Mouse (Mus musculus): Measurements from ENCODE around the gene Ryr1. TPM values are rescaled to one million over a fixed set of nuclear protein-coding genes. Genes with fewer than 3 reads are reported as not detected.

The Ryr1 gene
- polyA plus RNA-seq, 1 experiment: 0.05 TPM

GRCm38 (mm10) chr7:29044302-29044701 is 80.7 kb downstream of the Ryr1 start:
- 69% methylated on average over 9 of the region's 9 CpGs for WGBS
- Histone ChIP-seq H3K4me3 (ENCODE audit: low read depth, low read length) (no peak overlapping the region), H3K36me3 (ENCODE audit: control insufficient read depth, insufficient read depth, low read length) (no peaks in the 10 kb centered on the region), H3K4me1 (ENCODE audit: control insufficient read depth, insufficient read depth, insufficient read length, low read length) (peaks cover 3% of the 10 kb centered on the region), H3K27ac (ENCODE audit: insufficient read depth, low read depth, low read length) (no peak overlapping the region), H3K27me3 (ENCODE audit: control insufficient read depth, insufficient read depth, low read length) (peaks cover 8% of the 10 kb centered on the region)
- TF ChIP-seq POLR2A (IDR thresholded peaks at IDR 0.05; ENCODE audit: low read depth, low read length) (no peak), CTCF (IDR thresholded peaks at IDR 0.05; ENCODE audit: extremely low read depth, insufficient read length, insufficient replicate concordance, low read depth, low read length) (no peak)

DNA sequence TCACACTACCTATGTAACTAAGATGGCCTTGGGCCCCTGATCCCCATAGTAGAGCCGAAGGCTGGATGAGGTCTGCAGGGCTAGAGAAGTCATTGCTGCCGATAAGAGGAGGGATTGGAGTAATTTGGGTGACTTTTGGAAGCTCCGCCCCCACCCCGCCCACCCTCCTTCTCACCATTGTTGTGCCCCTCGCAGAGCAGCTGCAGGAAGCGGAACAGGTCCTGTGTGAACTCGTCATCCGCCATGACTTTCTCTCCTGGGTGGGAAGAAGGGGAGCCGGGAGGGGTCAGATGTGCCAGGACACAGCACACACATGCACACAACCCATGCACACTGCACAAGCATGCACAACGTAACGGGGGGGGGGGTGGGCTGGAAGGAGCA is 81.3 kb downstream of the Ryr1 start:
- Histone ChIP-seq H3K27ac (ENCODE audit: insufficient read depth, low read depth, low read length) (no peak overlapping the region), H3K27me3 (ENCODE audit: control insufficient read depth, insufficient read depth, low read length) (peaks cover 8% of the 10 kb centered on the region), H3K4me1 (ENCODE audit: control insufficient read depth, insufficient read depth, insufficient read length, low read length) (peaks cover 3% of the 10 kb centered on the region), H3K36me3 (ENCODE audit: control insufficient read depth, insufficient read depth, low read length) (no peaks in the 10 kb centered on the region), H3K4me3 (ENCODE audit: low read depth, low read length) (no peak overlapping the region)
- 38% methylated on average over 11 of the region's 11 CpGs for WGBS
- TF ChIP-seq CTCF (IDR thresholded peaks at IDR 0.05; ENCODE audit: extremely low read depth, insufficient read length, insufficient replicate concordance, low read depth, low read length) (no peak), POLR2A (IDR thresholded peaks at IDR 0.05; ENCODE audit: low read depth, low read length) (no peak)

GRCm38 (mm10) chr7:29043016-29043673 is 81.8 kb downstream of the Ryr1 start:
- Histone ChIP-seq H3K4me1 (ENCODE audit: control insufficient read depth, insufficient read depth, insufficient read length, low read length) (peaks cover 3% of the 10 kb centered on the region), H3K36me3 (ENCODE audit: control insufficient read depth, insufficient read depth, low read length) (no peaks in the 10 kb centered on the region), H3K4me3 (ENCODE audit: low read depth, low read length) (no peak overlapping the region), H3K27ac (ENCODE audit: insufficient read depth, low read depth, low read length) (peak overlapping the region; percentile 39), H3K27me3 (ENCODE audit: control insufficient read depth, insufficient read depth, low read length) (peaks cover 8% of the 10 kb centered on the region)
- WGBS: 37% methylated on average over 19 of the region's 19 CpGs
- TF ChIP-seq POLR2A (IDR thresholded peaks at IDR 0.05; ENCODE audit: low read depth, low read length) (no peak), CTCF (IDR thresholded peaks at IDR 0.05; ENCODE audit: extremely low read depth, insufficient read length, insufficient replicate concordance, low read depth, low read length) (no peak)

- TF ChIP-seq CTCF (IDR thresholded peaks at IDR 0.05; ENCODE audit: extremely low read depth, insufficient read length, insufficient replicate concordance, low read depth, low read length) (no peak), POLR2A (IDR thresholded peaks at IDR 0.05; ENCODE audit: low read depth, low read length) (no peak)
- Histone ChIP-seq H3K27ac (ENCODE audit: insufficient read depth, low read depth, low read length) (no peak overlapping the region), H3K36me3 (ENCODE audit: control insufficient read depth, insufficient read depth, low read length) (no peaks in the 10 kb centered on the region), H3K27me3 (ENCODE audit: control insufficient read depth, insufficient read depth, low read length) (peaks cover 8% of the 10 kb centered on the region), H3K4me3 (ENCODE audit: low read depth, low read length) (no peak overlapping the region), H3K4me1 (ENCODE audit: control insufficient read depth, insufficient read depth, insufficient read length, low read length) (peaks cover 3% of the 10 kb centered on the region)
- 84% methylated on average over 5 of the region's 5 CpGs for WGBS
These were observed 83.8 kb downstream of the Ryr1 start for GRCm38 (mm10) chr7:29041194-29041593.

- Histone ChIP-seq H3K4me3 (ENCODE audit: low read depth, low read length) (peak overlapping the region; percentile 31), H3K4me1 (ENCODE audit: control insufficient read depth, insufficient read depth, insufficient read length, low read length) (peaks cover 3% of the 10 kb centered on the region), H3K27me3 (ENCODE audit: control insufficient read depth, insufficient read depth, low read length) (peaks cover 8% of the 10 kb centered on the region), H3K27ac (ENCODE audit: insufficient read depth, low read depth, low read length) (no peak overlapping the region), H3K36me3 (ENCODE audit: control insufficient read depth, insufficient read depth, low read length) (no peaks in the 10 kb centered on the region)
- WGBS: 4% methylated on average over 26 of the region's 26 CpGs
- no peak for TF ChIP-seq CTCF (IDR thresholded peaks at IDR 0.05; ENCODE audit: extremely low read depth, insufficient read length, insufficient replicate concordance, low read depth, low read length)
- TF ChIP-seq POLR2A (IDR thresholded peaks at IDR 0.05; ENCODE audit: low read depth, low read length): no peak
These were observed 84.9 kb downstream of the Ryr1 start for GRCm38 (mm10) chr7:29039985-29040661.

GRCm38 (mm10) chr7:29039604-29039984 is 85.4 kb downstream of the Ryr1 start:
- Histone ChIP-seq H3K36me3 (ENCODE audit: control insufficient read depth, insufficient read depth, low read length) (no peaks in the 10 kb centered on the region), H3K27ac (ENCODE audit: insufficient read depth, low read depth, low read length) (no peak overlapping the region), H3K27me3 (ENCODE audit: control insufficient read depth, insufficient read depth, low read length) (peaks cover 8% of the 10 kb centered on the region), H3K4me1 (ENCODE audit: control insufficient read depth, insufficient read depth, insufficient read length, low read length) (peaks cover 3% of the 10 kb centered on the region), H3K4me3 (ENCODE audit: low read depth, low read length) (peak overlapping the region; percentile 31)
- peak; percentile 54; the same call in 1 of the 2 replicates for TF ChIP-seq CTCF (IDR thresholded peaks at IDR 0.05; ENCODE audit: extremely low read depth, insufficient read length, insufficient replicate concordance, low read depth, low read length)
- no peak for TF ChIP-seq POLR2A (IDR thresholded peaks at IDR 0.05; ENCODE audit: low read depth, low read length)
- WGBS: under 1% methylated on average over 11 of the region's 11 CpGs

- H3K27ac ChIP-seq (ENCODE audit: insufficient read depth, low read depth, low read length): no peak overlapping the region
- no peaks in the 10 kb centered on the region for H3K4me1 ChIP-seq (ENCODE audit: control insufficient read depth, insufficient read depth, insufficient read length, low read length)
- TF ChIP-seq POLR2A (IDR thresholded peaks at IDR 0.05; ENCODE audit: low read depth, low read length) (no peak), CTCF (IDR thresholded peaks at IDR 0.05; ENCODE audit: extremely low read depth, insufficient read length, insufficient replicate concordance, low read depth, low read length) (peak; percentile 12; the same call in 1 of the 2 replicates)
- H3K27me3 ChIP-seq (ENCODE audit: control insufficient read depth, insufficient read depth, low read length): peaks cover 6% of the 10 kb centered on the region; the same call in 1 of the 2 replicates
- no peaks in the 10 kb centered on the region for H3K36me3 ChIP-seq (ENCODE audit: control insufficient read depth, insufficient read depth, low read length)
- H3K4me3 ChIP-seq (ENCODE audit: low read depth, low read length): no peak overlapping the region
- 75% methylated on average over 6 of the region's 6 CpGs for WGBS
These were observed 87.7 kb downstream of the Ryr1 start for GRCm38 (mm10) chr7:29037261-29037660.
